Mouse (Mus musculus) neural tube, embryonic 11.5 days (tissue): ENCODE measurements at regions not wholly inside any gene's neighbourhood (a gene's known extent, or its start where the extent isn't known, plus 50 kb on each side); places are given as distances from the start of the nearest gene placed in this dataset.

Source experiments
- ATAC-seq: fragments of 200-750 bp; cut with Nextera tagmentation; 2 replicates; pipeline ENCODE4 v1.8.0; 2017; ENCODE audit warnings: moderate number of reproducible peaks, mild to moderate bottlenecking, moderate TSS enrichment, moderate library complexity; ENCODE audit not compliant: insufficient read depth, low FRiP score, low TSS enrichment
- DNase-seq: peaks from one replicate; pipeline ENCODE4 v3.0.0-alpha.2; 2015; ENCODE audit warnings: low spot score
- H3K27ac ChIP-seq: fragments of 300-500 bp; sonication (generic); 2 replicates; pipeline ENCODE4 v1.5.1; 2014; ENCODE audit warnings: low read depth, mild to moderate bottlenecking, low read length
- H3K27me3 ChIP-seq: fragments of 300-500 bp; sonication (generic); 2 replicates; pipeline ENCODE4 v1.6.1; 2014; ENCODE audit warnings: mild to moderate bottlenecking, low read length, mixed read lengths; ENCODE audit not compliant: control insufficient read depth, insufficient read depth
- H3K36me3 ChIP-seq: fragments of 300-500 bp; sonication (generic); 2 replicates; pipeline ENCODE4 v1.6.1; 2014; ENCODE audit warnings: mild to moderate bottlenecking, low read length, moderate library complexity, mixed read lengths; ENCODE audit not compliant: control insufficient read depth, insufficient read depth
- H3K4me1 ChIP-seq: fragments of 300-500 bp; sonication (generic); 2 replicates; pipeline ENCODE4 v1.6.1; 2014; ENCODE audit warnings: low read length, mixed read lengths; ENCODE audit not compliant: control insufficient read depth, insufficient read depth
- H3K4me2 ChIP-seq: fragments of 300-500 bp; sonication (generic); 2 replicates; pipeline ENCODE4 v1.6.1; 2014; ENCODE audit warnings: low read depth, mild to moderate bottlenecking, moderate library complexity
- H3K4me3 ChIP-seq: fragments of 300-500 bp; sonication (generic); 2 replicates; pipeline ENCODE4 v1.5.1; 2014; ENCODE audit warnings: low read depth, low read length
- H3K9ac ChIP-seq: fragments of 300-500 bp; sonication (generic); 2 replicates; pipeline ENCODE4 v1.6.1; 2014; ENCODE audit warnings: mild to moderate bottlenecking, low read length
- H3K9me3 ChIP-seq: fragments of 300-500 bp; sonication (generic); 2 replicates; pipeline ENCODE4 v1.6.1; 2016; ENCODE audit warnings: low read length; ENCODE audit not compliant: control insufficient read depth
- WGBS: fragments of 180-500 bp; shearing (Covaris S2); extraction: QIAGEN DNeasy Blood & Tissue Kit; methylation state at CpG from one replicate; pipeline ENCODE4 v1.1.7; 2014; 5-methylcytosine and 5-hydroxymethylcytosine counted together

DNA sequence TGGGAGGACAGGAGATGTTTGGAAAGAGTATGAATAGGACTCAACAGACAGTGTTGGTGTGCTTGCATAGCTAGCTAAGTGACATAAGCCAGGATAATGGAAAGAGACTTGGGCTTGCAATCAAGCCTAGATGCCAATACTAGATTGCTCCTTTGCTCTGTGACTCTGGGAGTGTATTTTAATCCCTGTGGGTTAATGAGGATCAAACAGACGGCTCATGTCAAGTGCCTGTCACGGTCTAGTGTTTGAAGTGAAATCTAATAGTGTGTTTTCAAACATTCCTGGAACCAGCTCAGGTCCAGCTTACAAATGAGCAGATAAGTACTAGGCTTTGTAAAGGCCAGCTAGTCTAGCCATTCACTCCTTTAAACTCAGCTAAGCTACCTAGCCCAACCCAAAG lies 64.1 kb upstream of the Ranbp3l start:
- no peak for DNase-seq
- no peak overlapping the region for H3K4me2 ChIP-seq
- H3K4me1 ChIP-seq, result no peaks in the 10 kb centered on the region
- no peaks in the 10 kb centered on the region for H3K27me3 ChIP-seq
- H3K9me3 ChIP-seq, result no peaks in the 10 kb centered on the region
- no peak for ATAC-seq
- H3K27ac ChIP-seq, result no peak overlapping the region
- WGBS, result 69% methylated on average over 2 of the region's 2 CpGs
- no peaks in the 10 kb centered on the region for H3K36me3 ChIP-seq
- no peak overlapping the region for H3K4me3 ChIP-seq
- H3K9ac ChIP-seq, result no peak overlapping the region

DNA sequence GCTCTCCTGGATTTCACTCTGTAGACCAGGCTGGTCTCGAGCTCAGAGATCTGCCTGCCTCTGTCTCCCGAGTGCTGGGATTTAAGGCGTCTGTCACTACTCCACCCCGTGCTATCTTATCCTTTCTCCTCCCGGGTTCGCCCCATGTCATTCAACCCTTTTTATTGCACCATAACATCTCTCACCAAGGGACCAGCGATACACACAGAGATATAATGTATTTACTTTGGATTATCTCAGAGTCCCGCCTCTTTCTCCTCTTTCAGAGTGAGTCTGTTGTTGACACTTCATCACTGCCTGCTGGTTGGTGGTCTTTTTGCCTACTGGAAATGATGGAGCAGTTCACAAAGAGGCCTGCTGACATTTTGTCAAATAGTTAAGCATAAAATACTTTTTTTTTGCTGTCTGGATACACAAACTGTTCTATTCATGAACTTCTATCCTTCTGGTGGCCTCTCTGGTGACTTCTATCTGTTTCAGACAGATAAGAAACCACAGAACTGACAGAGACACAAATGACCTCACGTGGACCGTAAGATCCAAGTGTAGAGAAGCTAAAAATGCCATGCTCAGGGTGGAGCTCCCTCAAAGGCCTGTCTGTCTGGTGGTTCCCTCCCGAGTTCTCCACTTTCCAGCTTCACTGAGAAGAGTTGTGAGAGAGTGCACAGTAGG lies 70.1 kb upstream of the Ranbp3l start:
- H3K27ac ChIP-seq, result no peak overlapping the region
- ATAC-seq, result no peak

DNA sequence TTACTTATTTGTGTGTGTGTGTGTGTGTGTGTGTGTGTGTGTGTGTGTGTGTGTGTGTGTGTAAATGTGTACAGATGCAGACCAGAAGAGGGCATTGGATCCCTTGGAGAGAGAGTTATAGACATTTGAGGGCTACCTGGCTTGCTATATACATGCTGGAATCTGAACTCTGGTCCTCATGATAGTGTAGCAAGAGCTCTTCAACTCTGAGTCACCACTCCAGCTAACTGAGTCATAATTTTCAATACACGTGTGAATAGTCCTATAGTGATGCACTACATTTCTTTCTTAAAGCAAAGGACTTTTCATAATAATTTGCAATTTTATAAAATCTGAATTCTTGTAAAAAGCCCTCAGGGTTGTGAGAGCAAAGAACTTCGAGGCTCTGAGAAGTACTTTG lies 70.9 kb upstream of the Ranbp3l start:
- Histone ChIP-seq H3K9ac (no peak overlapping the region), H3K4me1 (no peaks in the 10 kb centered on the region), H3K27ac (no peak overlapping the region), H3K4me2 (no peak overlapping the region), H3K36me3 (no peaks in the 10 kb centered on the region), H3K4me3 (no peak overlapping the region), H3K27me3 (no peaks in the 10 kb centered on the region), H3K9me3 (no peaks in the 10 kb centered on the region)
- 91% methylated on average over 2 of the region's 2 CpGs for WGBS
- ATAC-seq, result no peak
- DNase-seq, result no peak

More for the DNA sequence above, 70.1 kb upstream of the Ranbp3l start:
- H3K27me3 ChIP-seq, result no peaks in the 10 kb centered on the region
- H3K4me3 ChIP-seq, result no peak overlapping the region
- H3K36me3 ChIP-seq, result no peaks in the 10 kb centered on the region
- H3K9ac ChIP-seq, result no peak overlapping the region
- no peak for DNase-seq
- 89% methylated on average over 11 of the region's 11 CpGs for WGBS
- no peaks in the 10 kb centered on the region for H3K9me3 ChIP-seq
- H3K4me2 ChIP-seq, result no peak overlapping the region
- H3K4me1 ChIP-seq, result no peaks in the 10 kb centered on the region

DNA sequence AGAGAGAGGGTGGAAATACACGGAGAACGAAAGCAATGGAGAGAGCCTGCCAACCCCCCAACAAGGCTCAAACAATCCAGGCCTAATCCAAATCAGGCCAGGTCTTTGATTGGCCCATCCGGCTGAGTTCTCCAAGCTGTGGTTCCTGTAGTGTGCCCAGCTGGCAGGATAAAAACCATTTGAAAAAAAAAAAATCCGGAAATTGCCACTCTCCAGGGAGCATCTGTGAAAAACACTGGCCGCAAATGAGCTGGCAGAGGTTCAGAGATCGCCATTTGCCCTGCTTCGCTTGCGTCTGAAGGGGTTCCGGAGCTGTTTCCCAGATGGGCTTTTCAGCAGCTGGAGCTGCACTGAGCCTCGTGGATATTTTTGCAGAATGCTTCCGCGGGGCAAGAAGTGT lies 71.4 kb upstream of the Ranbp3l start:
- ATAC-seq (no peak), DNase-seq (no peak)
- no peak overlapping the region for H3K27ac ChIP-seq
- 81% methylated on average over 12 of the region's 12 CpGs for WGBS
- no peak overlapping the region for H3K9ac ChIP-seq
- no peaks in the 10 kb centered on the region for H3K4me1 ChIP-seq
- no peaks in the 10 kb centered on the region for H3K27me3 ChIP-seq
- no peaks in the 10 kb centered on the region for H3K9me3 ChIP-seq
- H3K4me2 ChIP-seq, result no peak overlapping the region
- H3K4me3 ChIP-seq, result no peak overlapping the region
- no peaks in the 10 kb centered on the region for H3K36me3 ChIP-seq

DNA sequence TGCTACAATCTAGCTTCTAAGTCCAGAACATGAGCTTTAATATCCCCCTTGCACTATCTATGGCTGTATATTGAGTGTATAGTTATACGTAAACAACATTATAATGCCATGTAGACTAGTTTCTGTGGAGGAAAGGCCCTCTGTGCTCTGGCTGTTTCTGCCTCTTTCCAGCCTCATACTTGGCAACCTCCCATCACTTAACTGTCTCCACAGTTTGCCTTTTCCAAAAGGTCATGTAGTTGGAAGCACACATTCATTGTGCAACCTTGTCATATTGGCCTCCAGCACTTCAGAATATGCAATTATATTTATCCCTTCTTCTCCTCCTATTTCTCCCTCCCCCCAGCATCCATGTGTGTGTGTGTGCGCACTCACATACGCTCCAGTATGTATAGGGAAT lies 82.2 kb upstream of the Ranbp3l start:
- no peaks in the 10 kb centered on the region for H3K9me3 ChIP-seq
- no peaks in the 10 kb centered on the region for H3K4me1 ChIP-seq
- no peak overlapping the region for H3K27ac ChIP-seq
- no peak for DNase-seq
- no peaks in the 10 kb centered on the region for H3K27me3 ChIP-seq
- no peaks in the 10 kb centered on the region for H3K36me3 ChIP-seq
- H3K4me2 ChIP-seq, result no peak overlapping the region
- H3K4me3 ChIP-seq, result no peak overlapping the region
- H3K9ac ChIP-seq, result no peak overlapping the region
- ATAC-seq, result no peak
- 93% methylated on average over 3 of the region's 3 CpGs for WGBS

DNA sequence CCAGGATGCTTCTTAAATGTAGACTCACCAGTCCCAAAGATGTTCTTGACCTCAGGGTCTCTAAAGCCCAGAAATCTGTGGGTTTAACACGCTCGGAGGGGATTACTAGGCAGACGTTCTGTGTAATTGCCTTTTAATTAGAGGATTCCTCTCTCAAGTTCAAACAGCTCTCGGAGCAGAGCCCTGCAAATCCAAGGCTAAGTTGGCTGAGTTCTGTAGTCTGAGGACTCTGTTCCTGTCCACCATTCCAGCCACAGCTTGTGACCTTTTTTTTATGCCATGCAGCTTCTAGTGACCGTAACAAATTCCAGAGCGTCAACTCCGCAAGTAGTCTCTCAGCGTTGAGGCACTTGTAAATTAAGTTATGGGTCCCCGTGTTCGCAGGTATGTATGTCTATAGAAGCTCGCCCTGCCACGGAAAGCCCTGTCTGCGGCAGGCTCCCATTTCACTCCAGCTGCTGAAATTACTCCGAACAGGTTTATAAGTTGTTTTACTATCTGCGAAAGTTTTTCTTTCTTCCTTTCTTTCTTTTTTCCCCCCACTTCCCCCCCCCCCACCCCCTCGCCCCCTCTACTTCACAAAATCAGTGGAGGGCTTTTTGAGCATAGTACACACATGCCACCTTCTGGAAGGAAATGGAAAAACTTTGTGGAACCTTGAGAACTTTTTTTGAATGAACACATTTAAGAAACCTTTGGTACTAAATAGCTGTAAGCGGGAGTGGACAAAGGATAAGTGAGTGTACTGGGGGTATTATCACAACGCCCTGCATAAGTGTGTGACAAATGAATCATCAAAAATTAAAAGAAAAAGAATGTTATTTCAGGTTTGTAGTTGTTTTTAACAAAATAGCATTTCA lies 82.9 kb upstream of the Ranbp3l start:
- Histone ChIP-seq H3K9me3 (no peaks in the 10 kb centered on the region), H3K36me3 (no peaks in the 10 kb centered on the region), H3K4me2 (no peak overlapping the region), H3K27me3 (no peaks in the 10 kb centered on the region), H3K9ac (no peak overlapping the region), H3K4me1 (no peaks in the 10 kb centered on the region), H3K27ac (no peak overlapping the region), H3K4me3 (no peak overlapping the region)
- ATAC-seq (no peak), DNase-seq (no peak)
- 58% methylated on average over 18 of the region's 18 CpGs for WGBS

DNA sequence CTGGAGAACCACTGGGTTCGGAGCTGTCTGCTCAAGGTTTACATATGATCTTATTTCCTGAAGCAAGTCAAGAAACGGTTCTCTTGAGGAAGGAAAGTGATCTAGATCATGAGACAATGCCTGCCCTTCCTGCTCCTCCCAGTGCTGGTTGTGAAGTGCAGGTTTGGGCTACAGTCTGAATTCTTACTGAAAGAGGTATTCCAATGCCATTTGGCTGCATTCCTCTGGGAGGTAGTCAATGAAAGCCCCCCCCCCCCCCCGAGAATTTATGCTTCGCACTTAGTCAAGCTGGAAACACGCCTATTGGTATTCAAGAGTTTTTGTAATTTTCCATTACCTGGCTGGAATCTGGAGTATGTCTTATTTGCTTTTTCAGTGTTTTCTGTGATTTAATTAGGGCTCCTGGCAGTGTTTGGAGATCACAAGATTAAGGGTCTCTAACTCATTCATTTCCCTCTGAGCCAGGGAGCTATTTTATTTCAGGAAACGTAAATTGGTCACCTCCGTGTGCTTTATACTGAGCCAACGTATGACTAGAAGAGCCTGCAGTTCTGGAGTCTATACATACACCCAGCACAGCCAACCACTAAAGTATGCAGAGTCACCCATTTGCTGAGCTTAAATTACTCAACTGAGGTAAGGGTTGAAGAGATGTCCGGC lies 84.7 kb upstream of the Ranbp3l start:
- no peak overlapping the region for H3K4me2 ChIP-seq
- ATAC-seq (no peak), DNase-seq (no peak)
- no peaks in the 10 kb centered on the region for H3K27me3 ChIP-seq
- no peak overlapping the region for H3K4me3 ChIP-seq
- 82% methylated on average over 9 of the region's 9 CpGs for WGBS
- no peaks in the 10 kb centered on the region for H3K36me3 ChIP-seq
- H3K4me1 ChIP-seq, result no peaks in the 10 kb centered on the region
- H3K27ac ChIP-seq, result no peak overlapping the region
- H3K9me3 ChIP-seq, result no peaks in the 10 kb centered on the region
- H3K9ac ChIP-seq, result no peak overlapping the region

DNA sequence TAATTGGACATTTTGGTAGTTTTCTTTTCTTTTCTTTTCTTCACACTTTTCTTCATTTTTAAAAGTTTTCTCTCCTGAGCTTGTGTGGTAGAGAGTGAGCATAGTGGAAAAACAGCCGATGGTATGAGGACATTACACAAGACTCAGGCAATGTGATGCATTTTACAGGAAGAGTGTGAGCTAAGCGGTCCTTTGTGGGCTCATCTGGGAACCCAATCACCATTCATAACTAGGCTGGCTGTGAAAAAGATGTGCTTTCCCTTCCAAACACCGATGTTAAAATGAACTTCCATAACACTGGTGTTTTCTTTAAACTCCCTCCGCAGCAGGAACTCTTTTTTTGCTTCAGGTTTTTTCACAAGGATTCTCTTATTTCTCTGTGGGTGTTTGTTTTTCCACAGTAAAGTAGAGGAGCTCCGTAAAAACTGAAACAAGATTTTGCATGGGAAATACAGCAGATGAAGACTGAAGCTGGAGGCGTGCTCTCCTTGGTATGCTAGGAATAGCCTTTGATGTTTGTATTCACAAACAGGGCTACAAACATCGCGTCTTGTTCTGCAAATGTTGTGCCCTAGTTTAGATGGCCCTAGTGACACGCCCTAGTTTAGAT lies 92.8 kb upstream of the Ranbp3l start:
- H3K9me3 ChIP-seq, result no peaks in the 10 kb centered on the region
- no peaks in the 10 kb centered on the region for H3K4me1 ChIP-seq
- H3K4me3 ChIP-seq, result no peak overlapping the region
- H3K4me2 ChIP-seq, result no peak overlapping the region
- 68% methylated on average over 9 of the region's 9 CpGs for WGBS
- no peak overlapping the region for H3K9ac ChIP-seq
- no peak overlapping the region for H3K27ac ChIP-seq
- H3K27me3 ChIP-seq, result no peaks in the 10 kb centered on the region
- H3K36me3 ChIP-seq, result no peaks in the 10 kb centered on the region
- no peak for ATAC-seq
- DNase-seq, result no peak
